Mouse (Mus musculus) liver, embryonic 13.5 days (tissue): ENCODE results near the gene Stx7. TPM values are rescaled to one million over a fixed set of nuclear protein-coding genes. Genes with fewer than 3 reads are reported as not detected.
A peak's percentile ranks its signal among the peaks of the same experiment; 100 is the strongest.

Experiments
- ATAC-seq: fragments of 200-750 bp; cut with Nextera tagmentation; 2 replicates; pipeline ENCODE4 v1.8.0; 2017; ENCODE audit warnings: low read depth, mild to moderate bottlenecking, moderate number of reproducible peaks, moderate library complexity
- DNase-seq: peaks from one replicate; pipeline ENCODE4 v3.0.0; 2022
- H3K27ac ChIP-seq: fragments of 300-500 bp; sonication (generic); 2 replicates; pipeline ENCODE4 v1.5.1; 2015; ENCODE audit warnings: moderate library complexity, mild to moderate bottlenecking, inconsistent platforms
- H3K27me3 ChIP-seq: fragments of 300-500 bp; sonication (generic); 2 replicates; pipeline ENCODE4 v1.6.1; 2015; ENCODE audit warnings: mild to moderate bottlenecking, inconsistent platforms
- H3K36me3 ChIP-seq: fragments of 300-500 bp; sonication (generic); 2 replicates; pipeline ENCODE4 v1.6.1; 2015; ENCODE audit warnings: mild to moderate bottlenecking, inconsistent platforms
- H3K4me1 ChIP-seq: fragments of 300-500 bp; sonication (generic); replicated peaks from 2 replicates; pipeline ENCODE4 v1.6.1; 2015; ENCODE audit warnings: inconsistent platforms
- H3K4me2 ChIP-seq: fragments of 300-500 bp; sonication (generic); 2 replicates; pipeline ENCODE4 v1.6.1; 2015; ENCODE audit warnings: inconsistent platforms, mild to moderate bottlenecking, moderate library complexity
- H3K4me3 ChIP-seq: fragments of 300-500 bp; sonication (generic); replicated peaks from 2 replicates; pipeline ENCODE4 v1.5.1; 2015; ENCODE audit warnings: mild to moderate bottlenecking, inconsistent platforms
- H3K9ac ChIP-seq: fragments of 300-500 bp; sonication (generic); 2 replicates; pipeline ENCODE4 v1.6.1; 2015; ENCODE audit warnings: mild to moderate bottlenecking, inconsistent platforms
- H3K9me3 ChIP-seq: fragments of 300-500 bp; sonication (generic); replicated peaks from 2 replicates; pipeline ENCODE4 v1.6.1; 2016; ENCODE audit warnings: inconsistent platforms
- WGBS: fragments of 180-500 bp; shearing (Covaris S2); methylation state at CpG from one replicate; pipeline ENCODE4 v1.1.7; 2015; ENCODE audit not compliant: insufficient replicate concordance; 5-methylcytosine and 5-hydroxymethylcytosine counted together
- polyA plus RNA-seq: library from polyadenylated mRNA; unstranded; fragments of >200 nt; fragmentation: Nextera tagmentation; extraction: Ambion mirVana; gene quantifications from 2 replicates; pipeline ENCODE4 v1.2.1, GENCODE M21; 2015

Gene Stx7
- polyA plus RNA-seq, 1 experiment from 2014 or later, result 31.6 TPM

DNA sequence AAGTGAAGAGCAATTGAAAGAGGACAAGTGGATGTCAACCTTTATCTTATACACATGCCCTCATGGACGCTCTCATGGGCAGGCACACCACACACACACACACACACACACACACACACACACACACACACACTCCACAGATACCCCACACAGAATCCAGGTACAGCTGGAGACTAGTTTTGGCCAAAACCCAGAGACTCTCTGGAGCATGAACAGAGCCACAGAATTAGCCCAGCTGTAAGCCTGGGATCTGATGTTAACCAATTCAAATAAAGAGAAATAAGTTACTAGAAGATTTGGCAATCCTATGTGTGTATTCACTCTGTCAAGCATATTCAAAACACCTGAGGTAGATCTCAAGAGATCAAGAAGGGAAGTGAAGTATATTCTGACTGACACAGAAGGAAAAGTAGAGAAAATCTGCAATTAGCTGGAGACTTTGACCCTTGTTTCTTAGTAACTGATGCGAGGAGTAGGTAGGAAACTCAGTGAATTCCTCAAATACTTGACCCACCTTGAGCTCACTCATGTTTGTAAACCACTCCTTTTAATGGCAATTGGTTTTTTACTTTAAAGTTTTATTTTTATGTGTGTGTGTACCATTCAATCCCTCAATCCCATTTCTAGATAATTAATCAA, 10.4 kb upstream of the Stx7 start:
- Histone ChIP-seq H3K36me3 (no peaks in the 10 kb centered on the region), H3K27ac (no peak overlapping the region)
- ATAC-seq, result no peak

DNA sequence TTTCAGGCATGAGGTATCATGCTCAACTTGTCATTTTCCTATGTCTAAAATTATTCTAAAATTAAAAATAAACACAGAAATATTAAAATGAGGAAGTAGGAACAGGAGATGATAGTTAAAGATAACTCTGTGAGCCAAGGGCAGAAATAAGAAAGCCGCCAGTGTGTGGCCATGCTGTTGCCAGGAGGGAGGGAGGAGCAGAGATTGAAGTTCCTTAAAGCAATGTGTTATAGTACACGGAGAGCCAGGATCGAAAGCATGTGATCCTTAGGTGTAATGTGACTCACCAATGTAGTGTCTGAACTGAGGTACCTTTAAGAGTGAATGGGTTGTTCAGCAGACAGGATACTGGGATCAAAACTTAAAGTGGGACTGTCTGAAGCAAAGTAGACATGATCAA, 6.4 kb upstream of the Stx7 start:
- Histone ChIP-seq H3K9me3 (no peaks in the 10 kb centered on the region), H3K27ac (no peak overlapping the region), H3K4me1 (no peaks in the 10 kb centered on the region), H3K4me3 (no peak overlapping the region), H3K9ac (no peak overlapping the region), H3K36me3 (no peaks in the 10 kb centered on the region), H3K27me3 (no peaks in the 10 kb centered on the region), H3K4me2 (no peak overlapping the region)
- no peak for DNase-seq
- no peak for ATAC-seq
- 37% methylated on average over 3 of the region's 3 CpGs for WGBS

More for the DNA sequence above, 10.4 kb upstream of the Stx7 start:
- H3K4me1 ChIP-seq, result peaks cover 18% of the 10 kb centered on the region
- DNase-seq, result no peak
- no peak overlapping the region for H3K9ac ChIP-seq
- no peaks in the 10 kb centered on the region for H3K9me3 ChIP-seq
- no peak overlapping the region for H3K4me2 ChIP-seq
- 54% methylated on average over 2 of the region's 2 CpGs for WGBS
- no peaks in the 10 kb centered on the region for H3K27me3 ChIP-seq
- no peak overlapping the region for H3K4me3 ChIP-seq

DNA sequence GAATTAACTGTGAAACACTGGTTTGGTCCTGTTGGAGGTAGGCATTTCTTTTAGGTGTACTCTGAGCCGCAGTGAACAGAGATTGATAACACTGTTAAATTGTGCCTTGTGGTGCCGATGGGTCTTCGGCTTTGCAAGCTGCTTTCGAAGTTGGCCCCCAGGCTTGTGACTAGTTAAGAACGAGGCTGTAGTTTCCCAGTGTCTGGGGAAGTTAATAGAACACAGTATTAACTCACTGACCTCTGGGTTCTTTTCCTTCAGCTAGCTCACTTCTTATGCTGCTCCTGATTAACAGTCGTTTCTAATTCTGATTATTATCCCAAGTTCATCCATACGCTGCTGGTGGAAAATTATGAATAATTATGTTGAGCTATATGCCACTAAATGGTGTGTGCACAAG, 984 bp downstream of the Stx7 start:
- Histone ChIP-seq H3K36me3 (peaks cover 9% of the 10 kb centered on the region), H3K9ac (peak overlapping the region; percentile 84), H3K27me3 (no peaks in the 10 kb centered on the region), H3K4me3 (peak overlapping the region; percentile 78), H3K27ac (no peak overlapping the region), H3K4me1 (peaks cover 31% of the 10 kb centered on the region), H3K9me3 (no peaks in the 10 kb centered on the region), H3K4me2 (peak overlapping the region; percentile 81)
- WGBS, result 37% methylated on average over 7 of the region's 7 CpGs
- no peak for ATAC-seq
- DNase-seq, result no peak

DNA sequence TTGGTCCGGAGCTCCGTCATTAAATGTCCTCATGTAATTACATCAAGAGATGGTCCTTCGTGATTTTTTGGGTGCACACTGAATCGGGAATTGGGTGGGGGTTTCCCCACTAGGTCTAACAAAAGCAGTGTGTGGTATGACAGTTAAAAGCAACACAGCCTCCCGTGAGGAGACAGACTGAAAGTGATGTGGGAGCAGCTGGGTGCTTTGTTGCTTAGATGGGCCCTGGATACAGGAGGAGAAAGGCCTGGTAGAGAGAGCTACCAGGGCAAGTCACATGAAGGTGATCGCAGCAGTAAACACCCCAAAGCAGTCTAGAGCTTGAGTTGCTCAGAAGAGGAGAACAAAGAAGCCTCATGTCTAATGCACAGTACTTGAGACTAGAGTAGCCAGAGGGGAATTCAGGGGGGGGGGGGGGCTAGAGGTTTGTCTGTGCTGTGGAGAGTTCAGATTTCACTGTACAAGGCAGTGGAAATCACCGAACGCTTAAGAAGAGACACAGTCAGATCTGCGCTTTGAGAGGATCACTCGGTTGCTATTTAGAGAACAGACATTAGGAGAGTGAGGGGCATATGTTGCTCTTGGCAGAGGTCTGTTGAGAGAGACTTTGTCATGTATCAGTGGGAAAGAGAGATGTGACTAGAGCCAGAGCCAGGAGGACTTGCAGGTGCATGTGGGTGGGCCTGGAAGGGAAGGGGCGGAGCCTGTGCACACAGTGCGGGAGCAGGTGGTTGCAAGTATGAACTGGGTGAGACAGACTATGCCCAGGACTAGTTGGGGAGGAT, 9.6 kb downstream of the Stx7 start:
- no peak overlapping the region for H3K4me3 ChIP-seq
- DNase-seq (no peak), ATAC-seq (no peak)
- H3K27ac ChIP-seq, result no peak overlapping the region
- H3K9ac ChIP-seq, result no peak overlapping the region
- no peak overlapping the region for H3K4me2 ChIP-seq
- 85% methylated on average over 12 of the region's 12 CpGs for WGBS
- no peaks in the 10 kb centered on the region for H3K9me3 ChIP-seq
- H3K4me1 ChIP-seq, result peaks cover 8% of the 10 kb centered on the region; the same call in 1 of the 2 replicates
- peaks cover 43% of the 10 kb centered on the region for H3K36me3 ChIP-seq
- H3K27me3 ChIP-seq, result no peaks in the 10 kb centered on the region

DNA sequence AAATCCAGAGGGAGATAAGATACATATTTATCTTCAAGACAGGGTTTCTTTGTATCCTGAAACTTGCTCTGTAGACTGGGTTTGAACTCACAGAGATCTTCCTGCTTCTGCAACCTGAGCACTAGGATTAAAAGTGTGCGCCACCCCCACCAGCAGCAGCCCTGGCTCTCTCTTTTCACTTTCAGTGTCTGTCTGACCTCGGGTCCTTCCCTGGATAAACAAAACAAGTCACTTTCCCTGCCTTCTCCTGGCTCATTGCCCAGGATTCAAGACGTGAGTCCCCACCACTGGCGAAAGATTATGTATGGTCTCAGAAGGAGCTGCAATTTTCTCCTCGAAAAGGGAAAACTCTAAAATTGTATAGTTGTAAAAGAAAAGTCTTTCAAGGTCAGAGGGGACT, 10.5 kb downstream of the Stx7 start:
- no peaks in the 10 kb centered on the region for H3K9me3 ChIP-seq
- WGBS, result 64% methylated on average over 5 of the region's 5 CpGs
- H3K27ac ChIP-seq, result no peak overlapping the region
- H3K9ac ChIP-seq, result no peak overlapping the region
- H3K4me3 ChIP-seq, result no peak overlapping the region
- no peak overlapping the region for H3K4me2 ChIP-seq
- ATAC-seq (no peak), DNase-seq (no peak)
- peaks cover 17% of the 10 kb centered on the region for H3K4me1 ChIP-seq
- no peaks in the 10 kb centered on the region for H3K27me3 ChIP-seq
- peaks cover 43% of the 10 kb centered on the region for H3K36me3 ChIP-seq

DNA sequence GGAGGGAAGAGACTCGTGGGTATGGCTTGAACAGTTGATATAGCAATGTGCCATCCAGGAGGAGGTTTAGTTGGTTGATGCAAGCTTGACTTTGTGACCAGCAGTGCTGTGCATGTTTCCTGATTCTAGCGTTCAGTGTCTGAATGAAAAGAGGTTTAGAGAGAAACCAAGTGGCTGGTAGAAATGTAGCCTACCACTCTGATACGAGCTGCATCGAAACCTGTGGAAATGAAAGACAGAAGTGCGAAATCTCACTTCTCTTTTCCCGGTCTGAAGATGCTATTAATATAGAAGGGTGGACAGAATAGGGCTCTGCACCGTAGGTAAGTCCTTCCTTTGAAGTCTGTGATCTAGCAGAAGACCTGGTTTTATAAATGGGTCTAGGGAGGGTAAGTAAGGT, 11.2 kb downstream of the Stx7 start:
- Histone ChIP-seq H3K9ac (no peak overlapping the region), H3K36me3 (peaks cover 40% of the 10 kb centered on the region), H3K27me3 (no peaks in the 10 kb centered on the region), H3K9me3 (no peaks in the 10 kb centered on the region), H3K4me1 (peaks cover 22% of the 10 kb centered on the region), H3K27ac (no peak overlapping the region), H3K4me2 (no peak overlapping the region), H3K4me3 (no peak overlapping the region)
- DNase-seq (no peak), ATAC-seq (no peak)
- WGBS, result 61% methylated on average over 7 of the region's 7 CpGs

DNA sequence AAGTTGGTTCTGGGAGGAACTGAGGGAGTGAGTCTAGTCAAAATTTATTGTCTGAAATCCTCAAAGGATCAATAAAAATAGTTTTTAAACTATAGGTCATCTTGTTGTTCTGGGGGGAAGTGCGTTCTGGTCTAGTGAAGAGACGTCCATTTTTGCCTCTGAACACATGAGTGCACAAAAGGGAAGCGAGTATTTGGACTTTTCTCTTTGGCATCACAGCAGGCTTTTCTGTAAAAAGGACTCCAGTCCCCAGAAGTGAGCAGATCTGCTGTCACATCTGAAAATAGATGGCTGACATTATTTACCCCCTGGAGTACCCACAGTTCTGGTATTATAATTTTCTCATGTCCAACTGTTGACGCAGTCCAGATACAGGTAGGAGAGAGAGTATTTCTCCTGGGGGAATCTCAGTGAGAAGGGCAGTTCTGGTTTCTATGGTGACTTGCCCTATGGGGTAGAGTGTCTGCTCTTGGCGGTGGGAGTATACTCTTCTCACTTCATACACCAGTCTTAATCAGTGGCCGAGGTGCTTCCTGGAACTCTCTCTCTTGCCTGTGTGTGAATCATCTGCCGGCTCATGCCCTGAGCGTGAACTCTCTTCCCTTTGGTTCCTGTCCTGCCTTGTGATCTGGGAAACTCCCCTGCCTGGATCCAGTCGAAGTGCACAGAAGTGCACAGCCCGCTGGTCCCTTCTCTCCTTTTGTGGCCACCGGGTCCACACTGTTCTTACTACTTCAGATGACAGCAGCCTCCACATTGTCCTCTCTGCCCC, 15.2 kb downstream of the Stx7 start:
- Histone ChIP-seq H3K4me1 (peaks cover 48% of the 10 kb centered on the region), H3K9ac (peak overlapping the region; percentile 22; the same call in 1 of the 2 replicates), H3K4me2 (no peak overlapping the region), H3K27me3 (no peaks in the 10 kb centered on the region), H3K27ac (no peak overlapping the region), H3K4me3 (no peak overlapping the region), H3K9me3 (no peaks in the 10 kb centered on the region), H3K36me3 (0 out of 2 replicates have a peak, but pooled peaks cover 4% of the 10 kb centered on the region)
- ATAC-seq (peak; percentile 32), DNase-seq (no peak)
- WGBS, result 43% methylated on average over 11 of the region's 11 CpGs

DNA sequence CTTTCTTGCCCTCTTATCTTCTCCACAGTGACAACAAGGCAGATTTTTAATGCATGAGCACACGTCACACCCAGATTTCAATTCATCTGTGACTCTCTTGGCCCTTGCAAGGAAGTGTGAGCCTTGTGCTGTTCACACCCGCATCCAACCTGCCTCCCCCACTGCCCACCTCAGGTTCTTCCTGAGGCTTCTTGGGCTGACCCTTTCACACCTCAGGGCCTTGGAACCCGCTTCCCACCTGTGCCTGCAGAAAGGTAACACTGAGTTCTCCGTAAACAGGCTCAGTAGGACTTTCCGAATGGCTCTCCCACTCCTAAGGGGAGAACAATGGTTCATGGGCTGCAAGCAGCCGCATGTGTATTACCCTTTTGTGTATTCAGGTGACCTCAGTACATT, 15.8 kb downstream of the Stx7 start:
- Histone ChIP-seq H3K4me2 (no peak overlapping the region), H3K27me3 (no peaks in the 10 kb centered on the region), H3K9ac (peak overlapping the region; percentile 22; the same call in 1 of the 2 replicates), H3K4me1 (peaks cover 51% of the 10 kb centered on the region), H3K27ac (no peak overlapping the region), H3K9me3 (no peaks in the 10 kb centered on the region), H3K4me3 (no peak overlapping the region), H3K36me3 (0 out of 2 replicates have a peak, but pooled peaks cover 2% of the 10 kb centered on the region)
- ATAC-seq (no peak), DNase-seq (no peak)
- 58% methylated on average over 6 of the region's 6 CpGs for WGBS

DNA sequence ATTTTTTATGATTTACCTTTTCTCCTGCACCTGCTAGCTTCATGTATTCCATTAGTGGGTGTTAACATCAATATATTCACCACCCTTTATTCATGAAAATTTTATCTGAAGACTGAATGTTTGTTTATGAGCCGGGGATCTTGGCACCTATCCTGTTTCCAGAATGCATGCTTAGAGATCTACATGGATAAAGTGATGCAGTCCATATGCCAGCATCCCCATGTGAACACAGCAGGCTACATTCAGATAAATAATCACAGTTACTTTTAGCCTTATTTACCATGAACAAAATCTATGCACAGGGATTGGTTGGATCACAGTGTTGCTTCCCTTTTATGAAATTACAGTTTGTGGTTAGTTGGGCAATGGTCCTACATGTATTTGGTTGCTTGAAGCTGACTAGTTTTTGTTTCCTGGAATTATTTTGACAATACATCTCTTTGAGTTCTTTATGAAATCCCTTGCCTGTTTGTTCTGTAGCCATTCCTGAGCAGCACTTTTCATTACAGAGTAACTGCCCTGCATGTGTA, 16.5 kb downstream of the Stx7 start:
- no peak overlapping the region for H3K9ac ChIP-seq
- H3K4me2 ChIP-seq, result no peak overlapping the region
- H3K4me3 ChIP-seq, result no peak overlapping the region
- H3K36me3 ChIP-seq, result 0 out of 2 replicates have a peak, but pooled peaks cover 2% of the 10 kb centered on the region
- peaks cover 46% of the 10 kb centered on the region for H3K4me1 ChIP-seq
- DNase-seq (no peak), ATAC-seq (no peak)
- H3K27me3 ChIP-seq, result no peaks in the 10 kb centered on the region
- no peak overlapping the region for H3K27ac ChIP-seq
- WGBS, result 55% methylated on average over 1 of the region's 1 CpGs
- no peaks in the 10 kb centered on the region for H3K9me3 ChIP-seq

DNA sequence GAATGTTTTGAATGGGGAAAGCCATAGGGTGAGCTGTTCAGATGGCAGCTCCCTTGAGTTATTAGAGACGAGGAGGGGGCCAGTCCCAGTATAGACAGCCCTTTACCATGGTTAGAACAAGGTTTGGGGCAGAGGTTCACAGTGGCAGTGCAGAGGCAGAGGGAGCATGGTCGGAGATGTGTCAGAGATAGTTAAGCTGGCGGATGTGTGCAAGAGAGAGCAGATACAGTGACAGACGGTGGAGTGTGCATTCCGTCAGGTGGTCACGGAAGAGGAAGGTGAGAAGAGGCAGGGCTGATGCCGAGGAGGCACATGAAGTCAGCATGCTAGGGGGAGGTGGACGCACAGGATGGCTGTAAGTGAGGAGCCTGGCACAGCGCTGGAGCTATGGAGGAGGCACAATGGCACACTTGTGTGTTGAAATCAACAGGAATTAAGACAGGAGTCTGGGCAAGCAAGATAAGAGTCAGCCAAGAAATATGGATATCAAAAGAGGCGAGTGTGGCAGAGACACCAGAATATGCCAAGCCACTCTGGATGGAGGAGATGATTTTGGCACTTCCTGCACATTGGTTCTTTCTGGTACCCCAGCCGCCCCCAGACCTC, 19.0 kb downstream of the Stx7 start:
- Histone ChIP-seq H3K4me3 (no peak overlapping the region), H3K36me3 (no peaks in the 10 kb centered on the region), H3K27me3 (no peaks in the 10 kb centered on the region), H3K9me3 (no peaks in the 10 kb centered on the region), H3K9ac (no peak overlapping the region), H3K4me2 (peak overlapping the region; percentile 42), H3K27ac (0 out of 2 replicates have a peak overlapping the region, but pooled peaks have one; percentile 35), H3K4me1 (peaks cover 60% of the 10 kb centered on the region)
- 46% methylated on average over 11 of the region's 11 CpGs for WGBS
- peak; percentile 80 for ATAC-seq
- peak; percentile 18 for DNase-seq

DNA sequence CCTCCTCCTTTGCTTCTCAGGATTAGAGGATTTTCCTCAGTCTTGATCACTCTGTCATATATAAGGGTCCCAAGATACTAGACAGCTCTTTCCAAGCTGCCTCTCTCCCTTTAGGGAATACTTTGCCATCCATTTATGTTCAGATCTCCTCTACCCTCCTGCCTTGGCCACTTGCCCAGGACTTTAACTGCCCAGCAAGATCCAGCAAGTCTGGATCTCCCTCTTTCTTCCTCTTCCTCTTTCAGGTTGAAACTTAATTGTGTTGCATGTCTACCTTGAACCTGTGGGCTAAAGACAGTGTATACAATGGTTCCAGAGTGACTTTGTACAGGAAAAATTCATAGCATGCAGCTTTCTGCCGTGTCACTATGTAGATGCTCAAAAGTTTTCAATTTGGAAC, 19.8 kb downstream of the Stx7 start:
- H3K9me3 ChIP-seq, result no peaks in the 10 kb centered on the region
- no peak overlapping the region for H3K27ac ChIP-seq
- H3K4me2 ChIP-seq, result no peak overlapping the region
- DNase-seq (no peak), ATAC-seq (no peak)
- 90% methylated on average over 1 of the region's 1 CpGs for WGBS
- no peaks in the 10 kb centered on the region for H3K27me3 ChIP-seq
- peaks cover 63% of the 10 kb centered on the region for H3K4me1 ChIP-seq
- no peaks in the 10 kb centered on the region for H3K36me3 ChIP-seq
- no peak overlapping the region for H3K4me3 ChIP-seq
- H3K9ac ChIP-seq, result no peak overlapping the region
